ENCODE assay signal across 22 mouse cellular contexts in the genomic region with DNA sequence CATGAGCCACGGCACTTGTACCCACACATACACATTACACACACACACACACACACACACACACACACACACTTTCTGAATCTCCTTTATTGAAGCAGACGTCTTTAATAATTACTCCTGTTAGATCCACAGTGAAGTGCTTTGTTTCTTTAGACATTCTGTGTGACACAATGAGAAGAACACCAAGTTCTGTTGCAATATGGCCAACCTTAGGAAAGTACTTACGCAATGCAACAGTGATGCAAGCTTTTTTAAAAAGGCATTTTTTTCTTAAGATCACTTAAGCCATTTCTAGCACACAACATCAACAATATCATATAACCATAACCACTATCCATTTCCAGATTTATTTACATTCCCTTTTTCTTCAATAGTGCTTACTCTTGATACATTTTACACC. TPM values are rescaled to one million over a fixed set of nuclear protein-coding genes. Genes with fewer than 3 reads are reported as not detected.
DNase-seq lines count a peak whose midpoint lies in the region; TF ChIP-seq lines count a peak whose summit lies in the region.
"Had no signal": no experiment of that assay in that cellular context is flagged by ENCODE, and none has a peak within 500 bp of the region (broad histone marks: within the 10 kb centered on the region; RNA-seq: fewer than 3 reads in every experiment).

No protein-coding gene starts in this region.

- TF ChIP-seq CTCF in left cerebral cortex, adult 2 months (IDR thresholded peaks at IDR 0.05): no peak

- intact Hi-C loops in left cerebral cortex, adult 2 months (cut with DNase I): no loop called here

- H3K27ac ChIP-seq in left cerebral cortex, adult 2 months: no peak overlapping the region
- H3K27ac ChIP-seq: embryonic facial prominence, embryonic 15.5 days; gastrocnemius, adult 2 months; limb, embryonic 10.5 days; liver, embryonic 13.5 days; macrophage; midbrain, embryonic 12.5 days; neural tube, embryonic 13.5 days had no signal

- DNase-seq in 3T3-L1 (ENCODE audit: low read depth, low spot score) (peak; percentile 21), 416B (ENCODE audit: low read depth) (peak; percentile 89)
- peak; percentile 29 for DNase-seq in c-Kit-positive CD71-negative TER-119-negative erythroid progenitor cells, embryonic 14.5 days (ENCODE audit: low read depth)
- peak; percentile 55 for DNase-seq in lung, postnatal 25 days (ENCODE audit: low spot score)
- DNase-seq in left cerebral cortex, adult 2 months (ENCODE audit: extremely low spot score in 1 of 2, low spot score in 2 of 2): no peak
- no peak for DNase-seq in cerebellum, postnatal 10 days
- no peak for DNase-seq in spleen, postnatal 36 days (ENCODE audit: low spot score in 2 of 2)
- DNase-seq: cerebellum, postnatal 25 days; gastrocnemius, adult 2 months; kidney, adult 11 months; kidney, postnatal 10 days; liver, embryonic 13.5 days; spleen, adult 18-20 months; thymus, adult 18-20 months; thymus, postnatal 4 days had no signal

- H3K4me3 ChIP-seq in left cerebral cortex, adult 2 months: no peak overlapping the region
- H3K4me3 ChIP-seq: embryonic facial prominence, embryonic 15.5 days; gastrocnemius, adult 2 months; limb, embryonic 10.5 days; liver, embryonic 13.5 days; midbrain, embryonic 12.5 days; neural tube, embryonic 13.5 days had no signal

RNA-seq across cellular contexts. Expression of gene Cbl, which starts 42.7 kb away (rescaled TPM):
- 10 to 100 TPM; 59.5 to 66.3 TPM for total RNA-seq in left cerebral cortex, adult 2 months (2021)

RNA-seq across cellular contexts. Expression of gene Ccdc153, which starts 49.3 kb away (rescaled TPM):
- 1 to 10 TPM in 1 of 2 experiments, under 1 TPM in 1; 0.77 to 1.1 TPM for total RNA-seq in left cerebral cortex, adult 2 months (2021)
- total RNA-seq: G1E; gastrocnemius, adult 2 months; heart, adult 8-10 months had no signal

RNA-seq across cellular contexts. Expression of gene Mcam, which starts 56.9 kb away (rescaled TPM):
- 10 to 100 TPM in 1 of 2 experiments, 1 to 10 TPM in 1; 9.0 to 11.6 TPM for total RNA-seq in left cerebral cortex, adult 2 months (2021)

Comparison
In these comparisons a context has a peak if more than half of its experiments do, and no peak if none do; other contexts are left out.
1. DNase-seq: peak in 3T3-L1 (single experiment), 416B (single experiment), c-Kit-positive CD71-negative TER-119-negative erythroid progenitor cells, embryonic 14.5 days (single experiment) and lung, postnatal 25 days (single experiment); none in left cerebral cortex, adult 2 months (0 of 2), cerebellum, postnatal 10 days (0 of 2) and spleen, postnatal 36 days (0 of 2).